Mouse (Mus musculus) embryonic facial prominence, embryonic 10.5 days (tissue): Measurements from ENCODE around the gene Rtl5. TPM values are rescaled to one million over a fixed set of nuclear protein-coding genes. Genes with fewer than 3 reads are reported as not detected.

Source experiments
- DNase-seq: peaks from one replicate; pipeline ENCODE4 v3.0.0-alpha.2; 2017; ENCODE audit warnings: low spot score
- H3K27ac ChIP-seq: fragments of 300-500 bp; sonication (generic); replicated peaks from 2 replicates; pipeline ENCODE4 v1.5.1; 2016; ENCODE audit warnings: mild to moderate bottlenecking
- H3K27me3 ChIP-seq: fragments of 300-500 bp; sonication (generic); replicated peaks from 2 replicates; pipeline ENCODE4 v1.6.1; 2016; ENCODE audit warnings: low read depth, mild to moderate bottlenecking; ENCODE audit not compliant: poor library complexity, severe bottlenecking
- H3K36me3 ChIP-seq: fragments of 300-500 bp; sonication (generic); replicated peaks from 2 replicates; pipeline ENCODE4 v1.6.1; 2016; ENCODE audit warnings: mild to moderate bottlenecking, moderate library complexity
- H3K4me1 ChIP-seq: fragments of 300-500 bp; sonication (generic); 2 replicates; pipeline ENCODE4 v1.6.1; 2016
- H3K4me3 ChIP-seq: fragments of 300-500 bp; sonication (generic); 2 replicates; pipeline ENCODE4 v1.5.1; 2016; ENCODE audit warnings: mild to moderate bottlenecking, moderate library complexity
- H3K9me3 ChIP-seq: fragments of 300-500 bp; sonication (generic); 2 replicates; pipeline ENCODE4 v1.6.1; 2016; ENCODE audit warnings: mild to moderate bottlenecking
- WGBS: fragments of 180-500 bp; shearing (Covaris S2); methylation state at CpG from one replicate; pipeline ENCODE4 v1.1.7; 2016; 5-methylcytosine and 5-hydroxymethylcytosine counted together
- polyA plus RNA-seq: library from polyadenylated mRNA; unstranded; fragments of >200 nt; fragmentation: Nextera tagmentation; extraction: Ambion mirVana; gene quantifications from 2 replicates; pipeline ENCODE4 v1.2.1, GENCODE M21; 2016

Gene Rtl5
- polyA plus RNA-seq, 1 experiment from 2014 or later: 1.9 TPM

- Histone ChIP-seq H3K36me3 (no peaks in the 10 kb centered on the region), H3K4me1 (peaks cover 5% of the 10 kb centered on the region), H3K9me3 (no peaks in the 10 kb centered on the region), H3K27me3 (peaks cover 98% of the 10 kb centered on the region), H3K27ac (no peak overlapping the region), H3K4me3 (no peak overlapping the region)
- peak; percentile 35 for DNase-seq
- 66% methylated on average over 6 of the region's 6 CpGs for WGBS
Observed at GRCm38 (mm10) chrX:102031851-102032250, 39.3 kb downstream of the Rtl5 start.

GRCm38 (mm10) chrX:102024976-102025375 is 46.1 kb downstream of the Rtl5 start:
- H3K4me1 ChIP-seq: no peaks in the 10 kb centered on the region
- H3K4me3 ChIP-seq: no peak overlapping the region
- H3K9me3 ChIP-seq: no peaks in the 10 kb centered on the region
- WGBS: 61% methylated on average over 3 of the region's 3 CpGs
- no peaks in the 10 kb centered on the region for H3K36me3 ChIP-seq
- H3K27ac ChIP-seq: no peak overlapping the region
- peaks cover 94% of the 10 kb centered on the region for H3K27me3 ChIP-seq
- no peak for DNase-seq

DNA sequence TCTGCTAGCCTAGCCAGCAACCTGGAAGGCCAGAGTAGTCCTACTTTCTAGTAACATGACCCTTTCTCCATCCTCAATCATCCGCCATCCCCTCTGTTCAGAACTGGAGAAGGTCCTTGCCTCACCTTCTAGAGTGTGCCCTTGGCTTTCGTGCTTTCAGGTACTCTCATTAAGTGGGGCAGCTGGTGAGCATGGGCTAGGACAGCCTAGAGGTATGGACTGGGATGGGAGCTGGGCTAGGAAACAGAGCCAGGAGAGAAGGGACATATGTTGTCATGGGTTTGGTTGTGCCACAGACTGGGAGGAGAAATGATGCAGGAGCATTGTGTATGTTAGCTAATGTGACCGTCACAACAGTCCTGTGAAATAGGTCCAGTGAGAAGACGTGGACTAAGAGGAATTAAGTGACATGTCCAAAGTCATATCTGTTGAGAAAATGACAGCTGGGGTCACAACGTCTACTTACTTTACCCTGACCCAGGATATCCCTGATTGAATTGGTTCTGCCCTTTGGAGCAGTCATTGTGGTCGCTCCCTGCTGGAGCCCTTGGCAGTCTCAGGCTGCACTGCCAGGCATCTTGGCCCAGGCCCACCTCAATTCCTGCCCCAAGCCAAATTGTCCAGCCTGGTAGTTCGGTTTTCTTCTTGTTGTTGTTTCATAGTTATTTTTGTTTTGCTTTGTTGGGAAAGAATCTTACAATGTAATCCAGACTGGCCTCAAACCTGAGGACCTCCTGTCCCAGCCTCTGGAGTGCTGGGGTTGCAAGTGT is 51.4 kb downstream of the Rtl5 start:
- Histone ChIP-seq H3K27ac (no peak overlapping the region), H3K36me3 (no peaks in the 10 kb centered on the region), H3K4me3 (no peak overlapping the region), H3K4me1 (peaks cover 3% of the 10 kb centered on the region; the same call in 1 of the 2 replicates), H3K27me3 (peaks cover 91% of the 10 kb centered on the region), H3K9me3 (no peaks in the 10 kb centered on the region)
- no peak for DNase-seq
- WGBS: 75% methylated on average over 7 of the region's 7 CpGs

- Histone ChIP-seq H3K27ac (no peak overlapping the region), H3K9me3 (no peaks in the 10 kb centered on the region), H3K4me1 (peaks cover 3% of the 10 kb centered on the region; the same call in 1 of the 2 replicates), H3K4me3 (no peak overlapping the region), H3K27me3 (peaks cover 92% of the 10 kb centered on the region), H3K36me3 (no peaks in the 10 kb centered on the region)
- 56% methylated on average over 3 of the region's 3 CpGs for WGBS
- DNase-seq: no peak
Observed at GRCm38 (mm10) chrX:102018890-102019289, 52.2 kb downstream of the Rtl5 start.

DNA sequence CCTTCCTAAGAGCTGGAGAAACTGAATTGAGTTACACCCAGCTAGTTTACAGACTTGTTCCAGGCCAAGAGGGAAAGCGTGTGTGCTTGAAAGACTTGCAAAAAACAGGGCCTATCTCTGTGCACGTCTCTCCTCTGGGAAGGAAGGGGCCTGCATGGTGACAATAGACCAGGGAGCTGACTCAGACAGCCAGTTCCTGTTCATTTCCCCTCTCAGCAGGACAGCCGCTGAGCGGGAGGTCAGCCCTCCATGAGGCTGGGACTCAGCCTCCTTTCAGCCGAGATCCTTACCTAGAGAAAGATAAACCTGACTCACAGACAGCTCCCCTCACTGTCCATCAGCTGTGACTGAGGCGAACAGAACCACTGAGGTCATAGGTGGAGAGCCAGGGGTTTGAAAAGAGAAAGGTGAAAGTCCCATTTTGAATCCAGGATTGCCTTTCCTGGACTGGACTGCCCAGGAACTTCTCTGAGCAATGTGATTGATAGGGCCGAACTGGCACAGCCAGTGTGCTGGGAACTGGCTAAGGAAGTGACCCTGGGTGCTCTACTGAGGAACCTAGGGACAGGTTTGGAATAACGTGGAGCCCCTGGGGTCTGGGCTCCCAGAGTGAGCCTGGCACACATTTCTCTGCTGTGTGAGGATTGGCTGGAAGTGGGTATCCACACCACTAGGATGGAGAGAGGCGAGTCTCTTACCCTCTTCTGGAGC is 53.7 kb downstream of the Rtl5 start:
- peaks cover 6% of the 10 kb centered on the region; the same call in 1 of the 2 replicates for H3K4me1 ChIP-seq
- no peak for DNase-seq
- no peaks in the 10 kb centered on the region for H3K36me3 ChIP-seq
- no peaks in the 10 kb centered on the region for H3K9me3 ChIP-seq
- peaks cover 92% of the 10 kb centered on the region for H3K27me3 ChIP-seq
- 42% methylated on average over 9 of the region's 9 CpGs for WGBS
- 0 out of 2 replicates have a peak overlapping the region, but pooled peaks have one; percentile 10 for H3K27ac ChIP-seq
- no peak overlapping the region for H3K4me3 ChIP-seq

Other genes starting within 250 kb of the Rtl5 start
- 27.5 and 30.0 TPM in 2 replicates for gene Nhsl2, start 221.9 kb downstream of the Rtl5 start, polyA plus RNA-seq
- gene Pin4, start 48.1 kb upstream of the Rtl5 start, polyA plus RNA-seq: 86.5 and 92.1 TPM in 2 replicates
- gene Ercc6l, start 85.8 kb upstream of the Rtl5 start, polyA plus RNA-seq: 23.2 and 23.6 TPM in 2 replicates
- 702 and 707 TPM in 2 replicates for gene Rps4x, start 118.1 kb upstream of the Rtl5 start, polyA plus RNA-seq
- 66.3 and 69.6 TPM in 2 replicates for gene Cited1, start 180.9 kb upstream of the Rtl5 start, polyA plus RNA-seq